Mouse (Mus musculus): ENCODE data around the gene Rnpepl1. TPM values are rescaled to one million over a fixed set of nuclear protein-coding genes. Genes with fewer than 3 reads are reported as not detected.
A peak's percentile ranks its signal among the peaks of the same experiment; 100 is the strongest.
"Not testable (repeated sequence)": the region's sequence is repeated elsewhere in the genome, so short reads cannot be mapped to it uniquely, and the experiment has no call there.

Rnpepl1 gene
- total RNA-seq, 2 experiments from 2014 or later = 62.7 to 66.0 TPM

- intact Hi-C loops (cut with DNase I) = loop anchor here (10.0 kb wide), 2 partner anchors 369 to 889 kb away; partner anchors contain the start of genes D2hgdh and Mterf4
Measured at GRCm38 (mm10) chr1:92935977-92936376, 25.4 kb downstream of the Rnpepl1 start.

GRCm38 (mm10) chr1:92936467-92936866 is 25.9 kb downstream of the Rnpepl1 start:
- intact Hi-C loops (cut with DNase I) = loop anchor here (10.0 kb wide), 2 partner anchors 368 to 888 kb away; partner anchors contain the start of genes D2hgdh and Mterf4
- DNase-seq = no peak

More at GRCm38 (mm10) chr1:92935977-92936376, 25.4 kb downstream of the Rnpepl1 start:
- no peak for DNase-seq

GRCm38 (mm10) chr1:92937797-92938196 is 27.2 kb downstream of the Rnpepl1 start:
- no peak for DNase-seq
- intact Hi-C loops (cut with DNase I) = loop anchor here (10.0 kb wide), 2 partner anchors 367 to 887 kb away; partner anchors contain the start of genes D2hgdh and Mterf4

- intact Hi-C loops (cut with DNase I) = loop anchor here (10.0 kb wide), 2 partner anchors 365 to 885 kb away; partner anchors contain the start of genes D2hgdh and Mterf4
- no peak for DNase-seq
Measured at GRCm38 (mm10) chr1:92939746-92940145, 29.2 kb downstream of the Rnpepl1 start.

- DNase-seq = no peak
- intact Hi-C loops (cut with DNase I) = no loop called here
Measured at GRCm38 (mm10) chr1:92943219-92943989, 32.8 kb downstream of the Rnpepl1 start.

GRCm38 (mm10) chr1:92947966-92948365 is 37.4 kb downstream of the Rnpepl1 start:
- intact Hi-C loops (cut with DNase I) = no loop called here
- no peak for DNase-seq

GRCm38 (mm10) chr1:92949426-92949825 is 38.8 kb downstream of the Rnpepl1 start:
- no peak for DNase-seq
- intact Hi-C loops (cut with DNase I) = no loop called here

- DNase-seq = no peak
- intact Hi-C loops (cut with DNase I) = loop anchor here (10.0 kb wide), 1 partner anchor 134 kb away; no protein-coding TSS in a partner anchor
Measured at GRCm38 (mm10) chr1:92950607-92951006, 40.0 kb downstream of the Rnpepl1 start, which contains the start of gene Gpr35. Gpr35 (plus strand) TSS chr1:92950865.

GRCm38 (mm10) chr1:92953641-92954040 is 43.1 kb downstream of the Rnpepl1 start:
- DNase-seq = no peak
- intact Hi-C loops (cut with DNase I) = loop anchor here (10.0 kb wide), 1 partner anchor 131 kb away; no protein-coding TSS in a partner anchor

GRCm38 (mm10) chr1:92956571-92957335 is 46.2 kb downstream of the Rnpepl1 start:
- intact Hi-C loops (cut with DNase I) = loop anchor here (2.0 to 10.0 kb wide), 2 partner anchors 54 to 128 kb away; no protein-coding TSS in a partner anchor

GRCm38 (mm10) chr1:92958999-92959398 is 48.4 kb downstream of the Rnpepl1 start:
- intact Hi-C loops (cut with DNase I) = loop anchor here (10.0 kb wide), 1 partner anchor 126 kb away; no protein-coding TSS in a partner anchor
- no peak for DNase-seq

More at GRCm38 (mm10) chr1:92956571-92957335, 46.2 kb downstream of the Rnpepl1 start:
- peak in 1 of 2 experiments; percentile 56 for DNase-seq

- DNase-seq; intact Hi-C loops (cut with DNase I): not testable (repeated sequence)
Measured at GRCm38 (mm10) chr1:92970791-92971190, 60.2 kb downstream of the Rnpepl1 start.

GRCm38 (mm10) chr1:92971879-92972795 is 61.6 kb downstream of the Rnpepl1 start:
- intact Hi-C loops (cut with DNase I) = no loop called here
- no peak for DNase-seq

- no peak for DNase-seq
Measured at GRCm38 (mm10) chr1:92972854-92973253, 62.3 kb downstream of the Rnpepl1 start.

More at GRCm38 (mm10) chr1:92972854-92973253, 62.3 kb downstream of the Rnpepl1 start:
- intact Hi-C loops (cut with DNase I) = no loop called here

Other genes with a start within 250 kb of the Rnpepl1 start
- 100 to 1,000 TPM; 244 to 266 TPM for gene Gpc1, start 79.1 kb upstream of the Rnpepl1 start, total RNA-seq (2021)
- under 1 TPM; 0.10 to 0.18 TPM for gene Ankmy1, start 7.9 kb upstream of the Rnpepl1 start, total RNA-seq (2021)
- 10 to 100 TPM; 20.4 to 22.2 TPM for gene Dusp28, start 3.8 kb upstream of the Rnpepl1 start, total RNA-seq (2021)
- gene Capn10, start 23.6 kb downstream of the Rnpepl1 start, total RNA-seq (2021) = 1 to 10 TPM; 3.4 to 4.8 TPM
- gene Gpr35, start 40.1 kb downstream of the Rnpepl1 start, total RNA-seq (2021) = under 1 TPM in 1 of 2 experiments, not detected in 1; 0.39 TPM
- gene Aqp12, start 95.6 kb downstream of the Rnpepl1 start, total RNA-seq (2021) = not detected
- gene Kif1a, start 191.2 kb downstream of the Rnpepl1 start, total RNA-seq (2021) = 1 to 10 TPM in 1 of 2 experiments, under 1 TPM in 1; 0.64 to 1.6 TPM
- gene Agxt, start 224.5 kb downstream of the Rnpepl1 start, total RNA-seq (2021) = under 1 TPM in 1 of 2 experiments, not detected in 1; 0.28 TPM